Mouse (Mus musculus): ENCODE data around the gene Thumpd3.
A peak's percentile ranks its signal among the peaks of the same experiment; 100 is the strongest.

DNA sequence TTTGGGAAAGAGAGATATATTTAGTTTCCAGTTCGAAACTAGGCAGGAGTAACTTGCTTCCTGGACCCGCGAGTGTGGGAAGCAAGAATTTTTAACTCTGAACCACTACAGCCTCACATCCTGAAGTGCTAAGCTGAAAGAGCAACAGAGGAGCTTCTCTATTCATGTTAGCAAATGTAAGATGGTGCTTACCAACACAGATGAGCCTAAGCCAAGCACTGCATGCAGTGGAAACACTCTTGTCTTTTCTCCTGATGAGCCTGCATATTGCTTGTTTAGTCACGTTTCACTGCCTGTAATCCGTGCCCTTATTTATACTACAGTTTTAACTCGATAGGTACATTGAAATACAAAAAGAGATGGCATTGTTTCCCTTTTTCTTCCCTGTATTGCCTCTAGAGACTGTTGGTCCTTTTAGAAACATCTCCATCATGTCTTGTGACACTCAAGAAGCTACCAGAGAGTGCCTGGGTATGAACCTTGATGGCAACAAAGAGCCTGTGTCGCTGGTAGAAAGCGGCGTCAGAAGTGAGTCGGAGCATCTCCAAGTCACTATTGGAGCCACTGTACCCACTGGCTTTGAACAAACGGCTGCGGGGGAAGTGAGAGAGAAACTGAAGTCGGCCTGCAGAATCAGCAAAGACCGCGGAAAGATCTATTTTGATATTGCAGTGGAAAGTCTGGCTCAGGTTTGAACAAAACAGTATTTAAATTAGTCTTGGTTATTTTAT is 1.2 kb downstream of the Thumpd3 start:
- 0 out of 2 replicates have a peak, but pooled peaks have one; percentile 45 for TF ChIP-seq POLR2A (IDR thresholded peaks at IDR 0.05; ENCODE audit: low read depth, low read length)
- no peak for TF ChIP-seq CTCF (IDR thresholded peaks at IDR 0.05; ENCODE audit: borderline replicate concordance, insufficient read depth, low read length)

Measured in embryonic fibroblast, embryonic 13.5 days (primary cell).